Mouse (Mus musculus) ES-Bruce4 (cell line): ENCODE measurements around the gene Tom1l2.

ENCODE experiments used
- CTCF ChIP-seq: IDR thresholded peaks from one replicate; pipeline ENCODE4 v1.8.1; 2011; ENCODE audit warnings: low read depth, low read length
- EP300 ChIP-seq: IDR thresholded peaks from 2 replicates; pipeline ENCODE4 v1.6.1; 2011; ENCODE audit warnings: low read depth, low read length; ENCODE audit not compliant: insufficient read depth
- POLR2A ChIP-seq: IDR thresholded peaks from one replicate; pipeline ENCODE4 v1.8.1; 2011; ENCODE audit warnings: low read length; ENCODE audit not compliant: insufficient read depth

DNA sequence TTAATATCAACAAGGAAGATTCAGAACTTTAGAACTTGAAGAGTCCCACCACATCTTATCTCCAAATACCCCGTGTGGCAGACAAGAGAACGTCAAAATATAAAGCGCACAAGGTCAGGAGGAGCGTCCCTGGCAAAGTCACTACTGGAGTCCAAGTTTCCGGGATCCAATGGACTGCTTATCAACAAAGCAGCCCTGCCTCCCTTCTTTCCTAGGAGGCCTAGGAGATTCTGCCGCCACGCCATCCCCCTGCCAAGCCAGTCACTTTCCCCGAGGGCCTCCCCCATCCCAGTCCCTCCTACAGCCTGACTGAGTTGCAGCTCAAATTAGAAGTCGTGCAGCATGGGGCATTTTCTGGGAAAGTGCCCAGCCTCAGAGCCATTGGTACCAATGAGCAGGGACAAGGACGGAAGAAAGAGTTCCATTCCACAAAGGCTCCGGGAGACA, 757 bp downstream of the Tom1l2 start:
- TF ChIP-seq CTCF (no peak), EP300 (no peak), POLR2A (no peak)
